Mouse (Mus musculus): Measurements from ENCODE around the gene Cubn. TPM values are rescaled to one million over a fixed set of nuclear protein-coding genes. Genes with fewer than 3 reads are reported as not detected.

The Cubn gene
- total RNA-seq, 2 experiments from 2014 or later: 0.02 TPM; not detected in 1

GRCm38 (mm10) chr2:13371072-13371796 is 120.4 kb downstream of the Cubn start:
- ATAC-seq (ENCODE audit: poor library complexity, severe bottlenecking): no peak

GRCm38 (mm10) chr2:13370556-13370955 is 121.1 kb downstream of the Cubn start:
- no peak for ATAC-seq (ENCODE audit: poor library complexity, severe bottlenecking)

- no peak for ATAC-seq (ENCODE audit: poor library complexity, severe bottlenecking)
These were observed 123.1 kb downstream of the Cubn start for GRCm38 (mm10) chr2:13368517-13368916.

GRCm38 (mm10) chr2:13357885-13358552 is 133.6 kb downstream of the Cubn start:
- ATAC-seq (ENCODE audit: poor library complexity, severe bottlenecking): no peak

GRCm38 (mm10) chr2:13352775-13353174 is 138.8 kb downstream of the Cubn start:
- no peak for ATAC-seq (ENCODE audit: poor library complexity, severe bottlenecking)

- ATAC-seq (ENCODE audit: poor library complexity, severe bottlenecking): no peak
These were observed 139.4 kb downstream of the Cubn start for GRCm38 (mm10) chr2:13352112-13352728.

GRCm38 (mm10) chr2:13342325-13342926 is 149.2 kb downstream of the Cubn start:
- ATAC-seq (ENCODE audit: poor library complexity, severe bottlenecking): no peak

GRCm38 (mm10) chr2:13335446-13335845 is 156.2 kb downstream of the Cubn start:
- ATAC-seq (ENCODE audit: poor library complexity, severe bottlenecking): no peak

GRCm38 (mm10) chr2:13329754-13330417 is 161.7 kb downstream of the Cubn start:
- peak; percentile 84 for ATAC-seq (ENCODE audit: poor library complexity, severe bottlenecking)

- ATAC-seq (ENCODE audit: poor library complexity, severe bottlenecking): no peak
These were observed 188.2 kb downstream of the Cubn start for GRCm38 (mm10) chr2:13303376-13303775.

- ATAC-seq (ENCODE audit: poor library complexity, severe bottlenecking): peak; percentile 78
These were observed 192.6 kb downstream of the Cubn start for GRCm38 (mm10) chr2:13299031-13299430.

GRCm38 (mm10) chr2:13297733-13298132 is 193.9 kb downstream of the Cubn start:
- no peak for ATAC-seq (ENCODE audit: poor library complexity, severe bottlenecking)

- ATAC-seq (ENCODE audit: poor library complexity, severe bottlenecking): peak; percentile 71
These were observed 201.0 kb downstream of the Cubn start for GRCm38 (mm10) chr2:13290661-13291060.

GRCm38 (mm10) chr2:13290070-13290469 is 201.5 kb downstream of the Cubn start:
- ATAC-seq (ENCODE audit: poor library complexity, severe bottlenecking): no peak

- ATAC-seq (ENCODE audit: poor library complexity, severe bottlenecking): peak; percentile 77
These were observed 213.3 kb downstream of the Cubn start for GRCm38 (mm10) chr2:13278114-13278862.

- no peak for ATAC-seq (ENCODE audit: poor library complexity, severe bottlenecking)
These were observed 215.7 kb downstream of the Cubn start for GRCm38 (mm10) chr2:13275874-13276273.

GRCm38 (mm10) chr2:13271165-13271957 is 220.3 kb downstream of the Cubn start, which contains the start of gene Rsu1:
Rsu1 (minus strand) TSS chr2:13271415.
- peak; percentile 91 for ATAC-seq (ENCODE audit: poor library complexity, severe bottlenecking)

GRCm38 (mm10) chr2:13270736-13271135 is 220.9 kb downstream of the Cubn start:
- peak; percentile 16 for ATAC-seq (ENCODE audit: poor library complexity, severe bottlenecking)

- no peak for ATAC-seq (ENCODE audit: poor library complexity, severe bottlenecking)
These were observed 222.8 kb downstream of the Cubn start for GRCm38 (mm10) chr2:13268681-13269293.

All from megakaryocyte, adult 5-6 weeks (primary cell).